Mouse (Mus musculus) stomach, postnatal 0 days (tissue): ENCODE measurements around the gene Rtf1. TPM values are rescaled to one million over a fixed set of nuclear protein-coding genes. Genes with fewer than 3 reads are reported as not detected.

Source experiments
- ATAC-seq: fragments of 200-750 bp; cut with Nextera tagmentation; 2 replicates; pipeline ENCODE4 v1.8.0; 2017; ENCODE audit not compliant: low FRiP score, low TSS enrichment
- DNase-seq: peaks from one replicate; pipeline ENCODE4 v3.0.0-alpha.2; 2016; ENCODE audit warnings: low spot score
- H3K27ac ChIP-seq: fragments of 300-500 bp; sonication (generic); replicated peaks from 2 replicates; pipeline ENCODE4 v1.5.1; 2014; ENCODE audit warnings: mild to moderate bottlenecking, control low read depth
- H3K27me3 ChIP-seq: fragments of 300-500 bp; sonication (generic); 2 replicates; pipeline ENCODE4 v1.6.1; 2014; ENCODE audit warnings: low read length; ENCODE audit not compliant: control insufficient read depth, insufficient read depth
- H3K36me3 ChIP-seq: fragments of 300-500 bp; sonication (generic); 2 replicates; pipeline ENCODE4 v1.6.1; 2014; ENCODE audit warnings: low read length, mixed read lengths; ENCODE audit not compliant: control insufficient read depth, insufficient read depth
- H3K4me1 ChIP-seq: fragments of 300-500 bp; sonication (generic); replicated peaks from 2 replicates; pipeline ENCODE4 v1.6.1; 2014; ENCODE audit warnings: antibody characterized with exemption; ENCODE audit not compliant: control insufficient read depth, insufficient read depth
- H3K4me2 ChIP-seq: fragments of 300-500 bp; sonication (generic); replicated peaks from 2 replicates; pipeline ENCODE4 v1.6.1; 2014; ENCODE audit warnings: low read depth, mild to moderate bottlenecking, control low read depth, moderate library complexity
- H3K4me3 ChIP-seq: fragments of 300-500 bp; sonication (generic); 2 replicates; pipeline ENCODE4 v1.5.1; 2014; ENCODE audit warnings: low read depth, low read length, control low read depth
- H3K9ac ChIP-seq: fragments of 300-500 bp; sonication (generic); 2 replicates; pipeline ENCODE4 v1.6.1; 2014; ENCODE audit warnings: mild to moderate bottlenecking, low read length, control low read depth, mixed read lengths
- H3K9me3 ChIP-seq: fragments of 300-500 bp; sonication (generic); 2 replicates; pipeline ENCODE4 v1.6.1; 2016; ENCODE audit warnings: low read length; ENCODE audit not compliant: control insufficient read depth
- CTCF ChIP-seq: IDR thresholded peaks from 2 replicates; pipeline ENCODE4 v1.5.1; 2016; ENCODE audit warnings: antibody characterized with exemption, low read depth, mild to moderate bottlenecking, moderate library complexity
- EP300 ChIP-seq: optimal IDR thresholded peaks from 2 replicates; pipeline ENCODE3; 2016; ENCODE audit warnings: antibody characterized with exemption
- WGBS: fragments of 180-500 bp; shearing (Covaris S2); extraction: QIAGEN DNeasy Blood & Tissue Kit; methylation state at CpG from one replicate; pipeline ENCODE4 v1.1.7; 2014; 5-methylcytosine and 5-hydroxymethylcytosine counted together
- polyA plus RNA-seq: library from polyadenylated mRNA; unstranded; fragments of >200 nt; fragmentation: Nextera tagmentation; extraction: Ambion mirVana; gene quantifications from 2 replicates; pipeline ENCODE4 v1.2.1, GENCODE M21; 2015

Gene Rtf1
- polyA plus RNA-seq, 1 experiment from 2014 or later = 33.2 TPM

DNA sequence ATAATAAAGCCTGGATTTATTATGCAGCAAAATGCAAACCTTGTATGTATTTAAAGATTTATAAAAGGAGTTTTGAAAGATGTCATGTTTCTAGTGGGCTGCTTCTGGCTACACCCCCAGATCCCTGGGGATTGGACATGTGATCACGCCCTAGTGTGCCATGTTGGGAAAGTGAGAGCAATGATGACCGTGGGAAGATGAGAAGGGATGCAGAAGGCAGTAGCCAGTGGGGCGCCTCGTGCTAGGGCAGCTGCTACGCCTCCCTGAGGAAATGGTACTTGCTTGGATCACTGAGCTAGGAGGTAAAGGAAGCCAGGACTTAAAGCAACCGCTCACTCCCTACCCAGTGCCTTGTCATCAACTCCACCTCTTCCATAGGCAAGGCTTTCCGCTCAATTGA is 72.7 kb downstream of the Rtf1 start:
- H3K36me3 ChIP-seq = no peaks in the 10 kb centered on the region
- H3K9ac ChIP-seq = no peak overlapping the region
- no peak overlapping the region for H3K4me2 ChIP-seq
- ATAC-seq = no peak
- H3K4me3 ChIP-seq = no peak overlapping the region
- 72% methylated on average over 7 of the region's 7 CpGs for WGBS
- H3K27me3 ChIP-seq = no peaks in the 10 kb centered on the region
- no peaks in the 10 kb centered on the region for H3K9me3 ChIP-seq
- no peak overlapping the region for H3K27ac ChIP-seq
- H3K4me1 ChIP-seq = 0 out of 2 replicates have a peak, but pooled peaks cover 3% of the 10 kb centered on the region
- DNase-seq = no peak
- no peak for TF ChIP-seq CTCF
- no peak for TF ChIP-seq EP300

DNA sequence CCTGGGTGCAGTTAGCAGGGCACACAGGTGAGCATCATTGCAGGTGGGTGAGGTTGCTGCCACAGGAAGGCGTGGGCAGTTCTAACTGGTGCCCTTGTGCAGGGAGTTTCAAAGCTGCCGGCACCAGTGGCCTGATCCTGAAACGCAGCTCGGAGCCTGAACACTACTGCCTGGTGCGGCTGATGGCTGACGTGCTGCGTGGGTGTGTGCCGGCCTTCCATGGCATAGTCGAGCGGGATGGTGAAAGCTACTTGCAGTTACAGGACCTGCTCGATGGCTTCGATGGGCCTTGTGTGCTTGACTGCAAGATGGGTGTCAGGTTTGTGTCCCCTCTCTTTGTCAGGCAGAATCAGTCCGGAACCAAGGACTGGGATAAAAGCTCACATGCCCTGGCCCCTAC is 74.4 kb downstream of the Rtf1 start:
- WGBS = 72% methylated on average over 13 of the region's 13 CpGs
- no peak overlapping the region for H3K4me2 ChIP-seq

DNA sequence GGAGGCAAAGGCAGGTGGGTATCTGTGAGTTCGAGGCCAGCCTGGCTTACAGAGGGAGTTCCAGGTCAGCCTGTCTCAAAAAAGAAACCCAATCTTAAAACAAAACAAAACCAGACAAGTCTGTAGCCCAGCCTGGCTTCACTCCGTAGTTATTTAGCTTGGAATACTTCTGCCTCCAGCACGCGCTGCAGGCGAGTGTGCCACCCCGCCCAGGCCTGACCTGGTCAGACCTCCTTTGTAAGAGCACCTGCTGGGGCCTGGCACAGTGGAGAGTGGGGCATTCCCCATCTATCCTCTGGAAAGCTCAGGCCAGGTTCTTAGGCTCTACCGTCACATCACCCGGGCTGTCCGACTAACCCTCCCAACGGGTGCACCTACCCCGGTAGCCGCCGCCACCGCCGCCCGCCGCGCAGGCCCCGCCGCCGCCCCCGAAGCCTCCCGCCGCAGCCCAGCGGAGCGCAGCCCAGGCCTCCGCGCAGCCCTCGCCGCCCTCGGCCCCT is 82.8 kb downstream of the Rtf1 start:
- peak overlapping the region; percentile 51 for H3K9ac ChIP-seq
- ATAC-seq = peak; percentile 56
- TF ChIP-seq EP300 (no peak), CTCF (no peak)
- WGBS = 4% methylated on average over 27 of the region's 31 CpGs
- H3K27me3 ChIP-seq = peaks cover 9% of the 10 kb centered on the region; the same call in 1 of the 2 replicates
- H3K9me3 ChIP-seq = no peaks in the 10 kb centered on the region
- H3K27ac ChIP-seq = no peak overlapping the region
- H3K4me2 ChIP-seq = peak overlapping the region; percentile 100
- H3K4me3 ChIP-seq = peak overlapping the region; percentile 71
- H3K36me3 ChIP-seq = no peaks in the 10 kb centered on the region
- no peaks in the 10 kb centered on the region for H3K4me1 ChIP-seq
- DNase-seq = peak; percentile 54

More for the DNA sequence above, 74.4 kb downstream of the Rtf1 start:
- DNase-seq = no peak
- TF ChIP-seq CTCF = no peak
- no peak for TF ChIP-seq EP300
- no peak overlapping the region for H3K27ac ChIP-seq
- H3K27me3 ChIP-seq = no peaks in the 10 kb centered on the region
- H3K9ac ChIP-seq = no peak overlapping the region
- H3K36me3 ChIP-seq = no peaks in the 10 kb centered on the region
- no peaks in the 10 kb centered on the region for H3K4me1 ChIP-seq
- ATAC-seq = no peak
- H3K4me3 ChIP-seq = no peak overlapping the region
- no peaks in the 10 kb centered on the region for H3K9me3 ChIP-seq

DNA sequence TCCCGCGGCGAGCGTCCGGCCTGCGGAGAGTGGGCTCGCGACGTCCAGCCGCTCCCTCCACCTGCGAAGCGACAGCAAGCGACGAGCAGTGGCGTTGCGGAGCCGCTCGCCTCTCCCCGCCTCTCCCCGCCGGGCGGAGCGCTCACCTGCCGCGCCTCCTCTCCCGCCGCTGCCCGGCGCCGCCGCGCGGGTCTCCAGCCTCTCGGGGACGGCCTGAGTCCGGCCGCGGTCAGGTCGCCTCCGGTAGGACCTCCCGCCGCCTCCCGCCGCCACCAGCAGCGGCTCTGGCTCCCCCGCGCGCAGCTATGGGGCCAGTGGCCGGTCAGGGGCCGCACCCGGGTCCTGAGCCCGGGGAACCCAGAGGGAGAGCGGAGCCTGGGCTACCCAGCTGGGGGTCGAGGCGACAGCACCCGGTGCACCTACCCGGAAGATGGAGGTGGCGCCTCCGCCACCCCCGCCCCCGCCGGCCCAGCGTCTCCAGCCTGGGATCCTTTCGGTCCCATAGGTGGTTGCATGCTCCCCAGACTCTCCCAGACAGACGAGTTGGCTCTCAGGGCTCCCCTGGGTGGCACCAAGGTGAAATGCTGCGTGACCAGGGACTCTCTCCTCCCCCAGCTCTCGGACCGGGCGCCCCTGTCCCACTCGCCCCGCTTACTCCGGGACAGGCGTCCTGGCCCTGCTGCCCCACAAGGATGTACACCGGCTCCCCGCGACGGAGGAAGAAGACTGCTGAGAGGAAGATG is 83.4 kb downstream of the Rtf1 start:
- Histone ChIP-seq H3K27me3 (peaks cover 9% of the 10 kb centered on the region; the same call in 1 of the 2 replicates), H3K27ac (no peak overlapping the region), H3K9ac (peak overlapping the region; percentile 51), H3K4me1 (no peaks in the 10 kb centered on the region), H3K9me3 (no peaks in the 10 kb centered on the region), H3K4me2 (peak overlapping the region; percentile 100), H3K36me3 (no peaks in the 10 kb centered on the region), H3K4me3 (peak overlapping the region; percentile 71)
- no peak for TF ChIP-seq EP300
- TF ChIP-seq CTCF = no peak
- peak; percentile 41 for ATAC-seq
- under 1% methylated on average over 53 of the region's 77 CpGs for WGBS
- DNase-seq = peak; percentile 65

DNA sequence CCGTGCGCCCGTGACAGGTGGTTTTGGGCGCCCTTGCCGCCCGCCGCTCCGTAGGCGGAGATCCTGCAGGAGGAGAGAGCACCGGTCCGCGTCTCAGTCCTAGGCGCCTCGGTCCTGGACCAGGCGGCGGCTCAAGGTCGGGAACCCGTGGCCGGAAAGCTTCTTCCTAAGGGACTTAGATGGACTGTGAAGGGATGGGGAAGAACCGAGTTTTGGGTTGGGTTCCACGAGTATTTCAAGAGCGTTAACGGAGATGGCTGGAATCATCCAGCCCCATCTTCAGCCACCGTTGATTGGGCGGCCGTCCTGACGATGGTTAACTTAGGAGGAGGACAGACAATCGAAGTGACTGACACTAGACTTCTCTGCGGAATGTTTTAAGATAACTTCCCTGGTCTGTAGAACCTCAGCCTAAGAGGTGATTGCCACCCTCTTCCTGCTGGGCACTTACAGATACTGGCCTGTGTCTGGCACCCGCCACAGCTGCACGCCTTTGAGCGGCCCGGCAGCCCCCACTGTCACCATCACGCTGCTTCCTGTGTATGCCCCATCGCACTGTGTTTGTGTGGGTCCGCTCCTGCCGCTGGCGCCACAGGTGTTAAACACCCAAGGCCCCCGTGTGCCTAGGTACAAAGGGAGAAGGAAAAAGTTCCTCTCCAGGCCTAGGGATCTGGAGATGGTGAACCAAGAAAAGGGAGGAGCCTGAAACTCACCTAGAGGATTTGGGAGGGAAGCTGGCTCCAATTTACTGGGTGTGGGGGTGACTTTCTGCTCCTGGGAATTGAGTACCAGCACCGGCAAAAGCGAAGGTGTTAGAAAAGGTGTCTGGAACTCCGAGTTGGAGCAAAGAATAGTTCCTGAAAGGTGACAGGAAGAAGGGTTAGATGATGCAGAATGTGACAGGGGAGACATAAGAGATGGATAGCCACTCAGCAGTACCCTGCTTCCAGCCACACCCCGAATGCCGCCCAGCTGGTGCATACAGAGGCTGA is 84.3 kb downstream of the Rtf1 start:
- no peaks in the 10 kb centered on the region for H3K9me3 ChIP-seq
- H3K4me3 ChIP-seq = peak overlapping the region; percentile 71
- WGBS = 9% methylated on average over 43 of the region's 44 CpGs
- no peaks in the 10 kb centered on the region for H3K4me1 ChIP-seq
- DNase-seq = no peak
- H3K9ac ChIP-seq = peak overlapping the region; percentile 51; the same call in 1 of the 2 replicates
- TF ChIP-seq CTCF (no peak), EP300 (no peak)
- no peak overlapping the region for H3K27ac ChIP-seq
- H3K36me3 ChIP-seq = no peaks in the 10 kb centered on the region
- peaks cover 9% of the 10 kb centered on the region; the same call in 1 of the 2 replicates for H3K27me3 ChIP-seq
- H3K4me2 ChIP-seq = peak overlapping the region; percentile 100
- ATAC-seq = no peak
